Mouse (Mus musculus): ENCODE measurements at regions not wholly inside any gene's neighbourhood (a gene's known extent, or its start where the extent isn't known, plus 50 kb on each side); places are given as distances from the start of the nearest gene placed in this dataset.

GRCm38 (mm10) chr12:7777220-7778055 lies 200.0 kb upstream of the Apob start:
- TF ChIP-seq POLR2A (IDR thresholded peaks at IDR 0.05; ENCODE audit: insufficient read depth, low read depth, low read length) = no peak
- no peak for TF ChIP-seq CTCF (IDR thresholded peaks at IDR 0.05; ENCODE audit: insufficient read depth, low read depth, low read length)
